In genomic region chr3:84060128-84060527, GRCm38 (mm10) we compare ENCODE assay signal across 12 mouse cellular contexts. TPM values are rescaled to one million over a fixed set of nuclear protein-coding genes. Genes with fewer than 3 reads are reported as not detected.
DNase-seq lines count a peak whose midpoint lies in the region; ATAC-seq and TF ChIP-seq lines count a peak whose summit lies in the region.
"Had no signal": no experiment of that assay in that cellular context is flagged by ENCODE, and none has a peak within 500 bp of the region (broad histone marks: within the 10 kb centered on the region; RNA-seq: fewer than 3 reads in every experiment).

No protein-coding gene starts in this region.

- H3K9me3 ChIP-seq in forebrain, embryonic 15.5 days: no peaks in the 10 kb centered on the region
- H3K9me3 ChIP-seq in forebrain, postnatal 0 days (ENCODE audit: low read length): no peaks in the 10 kb centered on the region
- no peaks in the 10 kb centered on the region for H3K9me3 ChIP-seq in liver, embryonic 11.5 days (ENCODE audit: control insufficient read depth, low read length)
- 0 out of 2 replicates have a peak, but pooled peaks cover 5% of the 10 kb centered on the region for H3K9me3 ChIP-seq in limb, embryonic 13.5 days
- H3K9me3 ChIP-seq: liver, embryonic 15.5 days had no signal

- H3K4me3 ChIP-seq in forebrain, embryonic 15.5 days: no peak overlapping the region
- no peak overlapping the region for H3K4me3 ChIP-seq in forebrain, postnatal 0 days (ENCODE audit: low read depth, low read length)
- H3K4me3 ChIP-seq in liver, adult 2 months (ENCODE audit: insufficient read depth, low read depth, low read length): no peak overlapping the region
- H3K4me3 ChIP-seq in liver, embryonic 11.5 days (ENCODE audit: low read depth, low read length): no peak overlapping the region
- no peak overlapping the region for H3K4me3 ChIP-seq in limb, embryonic 13.5 days
- H3K4me3 ChIP-seq: liver, embryonic 15.5 days; midbrain, embryonic 10.5 days had no signal

- H3K27ac ChIP-seq in forebrain, embryonic 15.5 days (replicated peaks): peak overlapping the region; percentile 53
- no peak overlapping the region for H3K27ac ChIP-seq in forebrain, postnatal 0 days (ENCODE audit: low read depth, low read length)
- peak overlapping the region; percentile 59 for H3K27ac ChIP-seq in liver, adult 2 months (replicated peaks; ENCODE audit: insufficient read depth, low read depth, low read length)
- H3K27ac ChIP-seq in liver, embryonic 11.5 days (ENCODE audit: low read depth, low read length): no peak overlapping the region
- peak overlapping the region; percentile 62; the same call in 1 of the 2 replicates for H3K27ac ChIP-seq in limb, embryonic 13.5 days
- H3K27ac ChIP-seq: liver, embryonic 15.5 days; midbrain, embryonic 10.5 days had no signal

- no peak overlapping the region for H3K4me2 ChIP-seq in forebrain, embryonic 15.5 days (replicated peaks)
- no peak overlapping the region for H3K4me2 ChIP-seq in forebrain, postnatal 0 days (ENCODE audit: low read depth)
- no peak overlapping the region for H3K4me2 ChIP-seq in liver, embryonic 11.5 days
- peak overlapping the region; percentile 50 for H3K4me2 ChIP-seq in limb, embryonic 13.5 days (replicated peaks)
- H3K4me2 ChIP-seq: liver, embryonic 15.5 days had no signal

- peaks cover 11% of the 10 kb centered on the region for H3K4me1 ChIP-seq in forebrain, embryonic 15.5 days
- H3K4me1 ChIP-seq in forebrain, postnatal 0 days (ENCODE audit: insufficient read depth): no peaks in the 10 kb centered on the region
- H3K4me1 ChIP-seq in liver, adult 2 months (ENCODE audit: control insufficient read depth, insufficient read depth, low read length): peaks cover 15% of the 10 kb centered on the region
- peaks cover 2% of the 10 kb centered on the region; the same call in 1 of the 2 replicates for H3K4me1 ChIP-seq in liver, embryonic 11.5 days (replicated peaks; ENCODE audit: control insufficient read depth, insufficient read depth, low read length)
- H3K4me1 ChIP-seq in limb, embryonic 13.5 days: peaks cover 28% of the 10 kb centered on the region

- no peak overlapping the region for H3K9ac ChIP-seq in forebrain, embryonic 15.5 days (replicated peaks)
- H3K9ac ChIP-seq in forebrain, postnatal 0 days: no peak overlapping the region
- H3K9ac ChIP-seq in liver, adult 2 months (ENCODE audit: low read depth, low read length): no peak overlapping the region
- H3K9ac ChIP-seq in liver, embryonic 11.5 days (ENCODE audit: low read depth, low read length): no peak overlapping the region
- H3K9ac ChIP-seq in limb, embryonic 13.5 days: no peak overlapping the region
- H3K9ac ChIP-seq: liver, embryonic 15.5 days had no signal

- H3K79me2 ChIP-seq in liver, adult 2 months (ENCODE audit: control insufficient read depth, insufficient read depth, low read length): no peaks in the 10 kb centered on the region

- DNase-seq in forebrain, postnatal 0 days: no peak
- DNase-seq in liver, adult 2 months (ENCODE audit: extremely low read depth, low read depth, low spot score): peak; percentile 90
- DNase-seq in liver, embryonic 11.5 days (ENCODE audit: low spot score): no peak
- peak; percentile 36 for DNase-seq in embryo, embryonic 11 days
- DNase-seq in right cerebral cortex, adult 18-20 months: no peak
- DNase-seq in retina, postnatal 1 day: no peak
- DNase-seq: cerebellum, adult 18-20 months; kidney, adult 11 months had no signal

- 56% methylated on average over 4 of the region's 4 CpGs for WGBS in forebrain, embryonic 15.5 days
- 52% methylated on average over 4 of the region's 4 CpGs for WGBS in forebrain, postnatal 0 days
- WGBS in liver, adult 2 months: 35% methylated on average over 4 of the region's 4 CpGs
- WGBS in liver, embryonic 11.5 days: 54% methylated on average over 4 of the region's 4 CpGs
- whole genome bisulfite sequencing in limb, embryonic 13.5 days: 10% methylated on average over 4 of the region's 4 CpGs

- no peak for TF ChIP-seq POLR2A in liver, adult 2 months (IDR thresholded peaks at IDR 0.05; ENCODE audit: extremely low read depth, insufficient read depth, low read length)

- no peaks in the 10 kb centered on the region for H3K27me3 ChIP-seq in forebrain, embryonic 15.5 days
- no peaks in the 10 kb centered on the region for H3K27me3 ChIP-seq in forebrain, postnatal 0 days (ENCODE audit: insufficient read depth, low read length)
- H3K27me3 ChIP-seq in liver, adult 2 months (ENCODE audit: control insufficient read depth, insufficient read depth, low read length): no peaks in the 10 kb centered on the region
- H3K27me3 ChIP-seq in liver, embryonic 11.5 days (replicated peaks; ENCODE audit: control insufficient read depth, insufficient read depth, low read length): no peaks in the 10 kb centered on the region
- H3K27me3 ChIP-seq in limb, embryonic 13.5 days: no peaks in the 10 kb centered on the region

- no peak for TF ChIP-seq CTCF in forebrain, postnatal 0 days (IDR thresholded peaks at IDR 0.05; ENCODE audit: low read depth)
- TF ChIP-seq CTCF in liver, adult 2 months (IDR thresholded peaks at IDR 0.05; ENCODE audit: low read depth, low read length): no peak

- no peaks in the 10 kb centered on the region for H3K36me3 ChIP-seq in forebrain, embryonic 15.5 days
- no peaks in the 10 kb centered on the region for H3K36me3 ChIP-seq in forebrain, postnatal 0 days (ENCODE audit: insufficient read depth)
- no peaks in the 10 kb centered on the region for H3K36me3 ChIP-seq in liver, adult 2 months (ENCODE audit: control insufficient read depth, insufficient read depth, low read length)
- H3K36me3 ChIP-seq in liver, embryonic 11.5 days (ENCODE audit: control insufficient read depth, insufficient read depth, low read length): no peaks in the 10 kb centered on the region
- H3K36me3 ChIP-seq in limb, embryonic 13.5 days: no peaks in the 10 kb centered on the region
- H3K36me3 ChIP-seq: liver, embryonic 15.5 days; midbrain, embryonic 10.5 days had no signal

- ATAC-seq in forebrain, embryonic 15.5 days (replicated peaks): no peak; the same call in 1 of the 2 replicates
- ATAC-seq in forebrain, postnatal 0 days: no peak
- no peak for ATAC-seq in liver, embryonic 11.5 days (replicated peaks; ENCODE audit: low FRiP score)
- ATAC-seq in limb, embryonic 13.5 days (ENCODE audit: low FRiP score, low read depth): peak; percentile 42; the same call in 1 of the 2 replicates

RNA-seq across cellular contexts. Expression of gene Tmem131l, which starts 20.2 kb away (rescaled TPM):
- 125 and 130 TPM in 2 replicates for polyA plus RNA-seq in forebrain, embryonic 15.5 days (2015; fragmentation: Nextera tagmentation; extraction: Ambion mirVana)
- total RNA-seq in forebrain, postnatal 0 days (2014; rRNA removed): 59.3 and 65.0 TPM in 2 replicates
- 32.3 and 37.5 TPM in 2 replicates for polyA plus RNA-seq in forebrain, postnatal 0 days (2015; fragmentation: Nextera tagmentation; extraction: Ambion mirVana)
- total RNA-seq in liver, adult 2 months (2014; rRNA removed): 21.1 and 24.9 TPM in 2 replicates
- polyA plus RNA-seq in liver, adult 2 months (2012; rRNA removed): 10.7 and 15.3 TPM in 2 replicates
- 35.7 and 37.9 TPM in 2 replicates for polyA plus RNA-seq in liver, embryonic 11.5 days (2014; fragmentation: Nextera tagmentation; extraction: Ambion mirVana)
- polyA plus RNA-seq in limb, embryonic 13.5 days (2015; fragmentation: Nextera tagmentation; extraction: Ambion mirVana): 60.0 and 62.5 TPM in 2 replicates

Comparison
In these comparisons a context has a peak if more than half of its experiments do, and no peak if none do; other contexts are left out.
1. H3K27ac ChIP-seq: peak in forebrain, embryonic 15.5 days (single experiment), liver, adult 2 months (single experiment) and limb, embryonic 13.5 days (single experiment); none in forebrain, postnatal 0 days (single experiment) and liver, embryonic 11.5 days (single experiment).
2. DNase-seq: peak in liver, adult 2 months (single experiment) and embryo, embryonic 11 days (single experiment); none in forebrain, postnatal 0 days (single experiment), liver, embryonic 11.5 days (single experiment), right cerebral cortex, adult 18-20 months (single experiment) and retina, postnatal 1 day (single experiment).